Mouse (Mus musculus): ENCODE measurements around the gene Shisa9.

DNA sequence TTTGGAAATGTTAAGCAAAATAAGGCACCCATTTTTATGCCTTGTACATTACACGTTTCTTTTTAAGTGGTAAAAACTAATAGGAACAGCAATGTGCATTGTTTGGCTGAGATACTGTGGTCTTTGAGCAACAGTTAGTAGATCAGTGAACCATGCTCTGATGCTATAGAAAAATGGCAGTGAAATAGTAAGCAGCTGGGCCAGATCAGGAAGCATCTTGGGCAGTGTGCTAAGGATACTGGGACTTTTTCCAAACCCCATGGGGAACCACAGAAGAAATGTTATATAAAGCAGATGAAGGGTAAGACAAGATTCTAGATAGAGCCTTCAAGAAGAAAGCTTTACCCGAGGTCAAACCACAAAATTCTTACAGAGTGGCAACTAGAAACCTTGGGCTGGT lies 205.8 kb downstream of the Shisa9 start:
- TF ChIP-seq CTCF (conservative IDR thresholded peaks at IDR 0.05 in 1 of 2, IDR thresholded peaks at IDR 0.05 in 1 of 2; ENCODE audit: low read depth in 2 of 2, low read length in 2 of 2), result no peak
- TF ChIP-seq SMC3 (IDR thresholded peaks at IDR 0.05; ENCODE audit: low read depth, low read length), result no peak
- TF ChIP-seq ZNF384 (IDR thresholded peaks at IDR 0.05; ENCODE audit: low read depth, low read length), result no peak
- TF ChIP-seq POLR2A (IDR thresholded peaks at IDR 0.05; ENCODE audit: low read depth, low read length), result no peak
- no peak for TF ChIP-seq RAD21 (IDR thresholded peaks at IDR 0.05; ENCODE audit: low read depth, low read length)
- TF ChIP-seq ZKSCAN1 (IDR thresholded peaks at IDR 0.05; ENCODE audit: borderline replicate concordance, low read depth, low read length), result no peak
- TF ChIP-seq MEF2A (IDR thresholded peaks at IDR 0.05; ENCODE audit: borderline replicate concordance, low read depth, low read length), result no peak
- TF ChIP-seq MAFK (IDR thresholded peaks at IDR 0.05; ENCODE audit: insufficient replicate concordance, low read length), result no peak
- TF ChIP-seq GABPA (IDR thresholded peaks at IDR 0.05; ENCODE audit: insufficient replicate concordance, low read depth, low read length), result no peak
- TF ChIP-seq NRF1 (IDR thresholded peaks at IDR 0.05; ENCODE audit: low read depth, low read length), result no peak
- no peak for TF ChIP-seq MYC (IDR thresholded peaks at IDR 0.05; ENCODE audit: low read depth, low read length)
